In the genomic region with DNA sequence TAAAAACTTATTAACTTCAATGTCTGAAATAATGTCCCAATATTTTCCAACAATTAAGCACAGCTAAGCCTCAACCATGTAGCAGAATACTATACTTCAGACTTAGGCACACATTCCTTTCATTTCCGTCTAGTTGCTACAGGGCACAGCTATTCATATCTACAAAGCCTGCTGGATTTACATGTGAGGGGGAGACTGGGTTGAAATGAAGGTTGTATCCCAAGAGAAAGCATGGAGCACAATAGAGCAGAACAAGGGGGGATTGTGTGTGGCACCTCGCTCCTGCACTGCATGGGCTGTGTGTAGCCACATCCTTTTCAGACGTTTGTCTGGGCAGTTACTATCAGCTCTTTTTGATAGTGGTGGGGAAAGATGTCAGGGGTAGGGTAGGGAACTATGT, we compare ENCODE assay signal across 11 mouse cellular contexts.
DNase-seq lines count a peak whose midpoint lies in the region; ATAC-seq lines count a peak whose summit lies in the region.
"Had no signal": no experiment of that assay in that cellular context is flagged by ENCODE, and none has a peak within 500 bp of the region (broad histone marks: within the 10 kb centered on the region; RNA-seq: fewer than 3 reads in every experiment).

No protein-coding gene starts in this region.

- no peaks in the 10 kb centered on the region for H3K27me3 ChIP-seq in heart, embryonic 13.5 days (replicated peaks)
- peaks cover 19% of the 10 kb centered on the region; the same call in 1 of the 2 replicates for H3K27me3 ChIP-seq in forebrain, embryonic 14.5 days (replicated peaks; ENCODE audit: control insufficient read depth, insufficient read depth, low read length)
- H3K27me3 ChIP-seq in midbrain, embryonic 16.5 days (ENCODE audit: control insufficient read depth, insufficient read depth, low read depth, low read length), result no peaks in the 10 kb centered on the region

- no peak for DNase-seq in heart, postnatal 25 days (ENCODE audit: low spot score)
- DNase-seq in forebrain, embryonic 14.5 days (ENCODE audit: low spot score), result peak; percentile 16
- DNase-seq in kidney, adult 8-10 months, result peak; percentile 8 to 19
- no peak for DNase-seq in adrenal gland, postnatal 10 days
- no peak for DNase-seq in layer of hippocampus, postnatal 14 days (ENCODE audit: low spot score in 2 of 2)
- DNase-seq in left cerebral cortex, postnatal 4 days, result no peak
- DNase-seq: cerebellum, adult 11-12 months; right cerebral cortex, adult 18-20 months had no signal

- H3K4me2 ChIP-seq in heart, embryonic 13.5 days, result peak overlapping the region; percentile 46
- no peak overlapping the region for H3K4me2 ChIP-seq in forebrain, embryonic 14.5 days (ENCODE audit: low read length)
- no peak overlapping the region for H3K4me2 ChIP-seq in midbrain, embryonic 16.5 days (ENCODE audit: low read length)

- intact Hi-C loops in heart, postnatal 25 days (cut with DNase I), result no loop called here
- intact Hi-C loops in left cerebral cortex, postnatal 4 days (cut with DNase I), result no loop called here

- no peak for ATAC-seq in heart, embryonic 13.5 days (ENCODE audit: extremely low read depth, insufficient number of reproducible peaks, low FRiP score, low TSS enrichment)
- 0 out of 2 replicates have a peak, but pooled peaks have one; percentile 47 for ATAC-seq in forebrain, embryonic 14.5 days
- peak; percentile 76; the same call in 1 of the 2 replicates for ATAC-seq in midbrain, embryonic 16.5 days

- no peaks in the 10 kb centered on the region for H3K9me3 ChIP-seq in heart, embryonic 13.5 days
- no peaks in the 10 kb centered on the region for H3K9me3 ChIP-seq in forebrain, embryonic 14.5 days (replicated peaks; ENCODE audit: control insufficient read depth, low read length)
- no peaks in the 10 kb centered on the region for H3K9me3 ChIP-seq in midbrain, embryonic 16.5 days (replicated peaks; ENCODE audit: control insufficient read depth, low read length, poor library complexity, severe bottlenecking)

- 14% methylated on average over 3 of the region's 3 CpGs for WGBS in heart, embryonic 13.5 days
- 6% methylated on average over 3 of the region's 3 CpGs for WGBS in forebrain, embryonic 14.5 days
- WGBS in midbrain, embryonic 16.5 days, result 9% methylated on average over 3 of the region's 3 CpGs

- H3K4me3 ChIP-seq in heart, embryonic 13.5 days, result no peak overlapping the region
- no peak overlapping the region for H3K4me3 ChIP-seq in forebrain, embryonic 14.5 days (ENCODE audit: low read depth, low read length)
- no peak overlapping the region for H3K4me3 ChIP-seq in midbrain, embryonic 16.5 days (ENCODE audit: low read depth, low read length)

- H3K36me3 ChIP-seq in heart, embryonic 13.5 days, result no peaks in the 10 kb centered on the region
- no peaks in the 10 kb centered on the region for H3K36me3 ChIP-seq in forebrain, embryonic 14.5 days (ENCODE audit: control insufficient read depth, insufficient read depth, low read length)
- H3K36me3 ChIP-seq in midbrain, embryonic 16.5 days (ENCODE audit: control insufficient read depth, insufficient read depth, low read length), result no peaks in the 10 kb centered on the region

- peaks cover 27% of the 10 kb centered on the region for H3K4me1 ChIP-seq in heart, embryonic 13.5 days
- H3K4me1 ChIP-seq in forebrain, embryonic 14.5 days (ENCODE audit: control insufficient read depth, insufficient read depth, low read length), result peaks cover 7% of the 10 kb centered on the region; the same call in 1 of the 2 replicates
- no peaks in the 10 kb centered on the region for H3K4me1 ChIP-seq in midbrain, embryonic 16.5 days (ENCODE audit: control insufficient read depth, insufficient read depth, low read length)

- peak overlapping the region; percentile 13; the same call in 1 of the 2 replicates for H3K9ac ChIP-seq in heart, embryonic 13.5 days
- H3K9ac ChIP-seq in forebrain, embryonic 14.5 days (ENCODE audit: low read length), result no peak overlapping the region
- no peak overlapping the region for H3K9ac ChIP-seq in midbrain, embryonic 16.5 days (ENCODE audit: low read depth, low read length)

- H3K27ac ChIP-seq in heart, embryonic 13.5 days (replicated peaks), result peak overlapping the region; percentile 77
- H3K27ac ChIP-seq in forebrain, embryonic 14.5 days (ENCODE audit: low read depth, low read length), result no peak overlapping the region
- no peak overlapping the region for H3K27ac ChIP-seq in midbrain, embryonic 16.5 days (ENCODE audit: low read length)
- H3K27ac ChIP-seq: macrophage had no signal

Comparison
In these comparisons a context has a peak if more than half of its experiments do, and no peak if none do; other contexts are left out.
1. DNase-seq: peak in forebrain, embryonic 14.5 days (single experiment) and kidney, adult 8-10 months (2 of 2); none in heart, postnatal 25 days (single experiment), adrenal gland, postnatal 10 days (single experiment), layer of hippocampus, postnatal 14 days (0 of 2) and left cerebral cortex, postnatal 4 days (single experiment).